Mouse (Mus musculus): ENCODE data around the gene Med24. TPM values are rescaled to one million over a fixed set of nuclear protein-coding genes. Genes with fewer than 3 reads are reported as not detected.
"Not testable (repeated sequence)": the region's sequence is repeated elsewhere in the genome, so short reads cannot be mapped to it uniquely, and the experiment has no call there.

Gene Med24
- total RNA-seq, 2 experiments from 2014 or later, result 17.9 to 22.6 TPM

DNA sequence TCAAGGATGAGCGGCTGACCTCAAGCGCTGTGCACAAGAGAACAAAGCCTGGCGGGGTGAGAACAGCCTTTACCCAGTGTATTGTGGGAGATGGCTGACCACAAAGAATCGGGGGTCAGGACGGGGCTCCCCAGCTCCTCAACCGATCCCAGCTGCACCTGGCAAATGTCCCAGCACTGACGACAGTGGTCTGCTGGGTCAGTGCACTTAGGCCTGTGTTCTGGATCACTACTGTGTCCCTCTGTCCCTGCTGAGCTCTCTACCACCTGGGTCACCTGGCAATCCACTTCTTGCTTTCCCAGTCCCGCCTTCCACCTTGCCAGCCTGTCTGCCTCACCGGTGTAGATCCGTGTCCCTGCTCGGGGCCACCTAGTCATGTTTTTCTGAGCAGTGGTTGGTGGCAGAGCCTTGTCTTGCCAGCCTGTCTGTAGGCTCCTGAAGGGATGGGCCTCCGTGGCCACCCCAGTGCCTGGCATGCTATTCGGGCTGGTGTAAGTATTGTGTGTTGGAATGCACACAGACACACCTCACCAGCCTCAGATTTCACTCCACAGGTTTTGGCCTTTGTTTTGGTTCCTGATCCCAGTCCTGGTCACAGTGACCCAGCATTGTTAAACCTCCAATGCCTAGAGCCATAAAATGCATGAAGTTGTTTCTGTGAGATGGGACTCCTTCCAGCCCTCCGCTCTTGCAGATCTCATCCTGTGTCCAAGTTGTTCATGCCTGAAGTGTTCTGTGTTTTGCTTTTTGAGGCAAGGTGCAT is 32.6 kb downstream of the Med24 start:
- ATAC-seq (ENCODE audit: poor library complexity, severe bottlenecking), result no peak

- no peak for ATAC-seq (ENCODE audit: poor library complexity, severe bottlenecking)
These were observed 33.8 kb downstream of the Med24 start for GRCm38 (mm10) chr11:98695408-98695807.

- no peak for ATAC-seq (ENCODE audit: poor library complexity, severe bottlenecking)
These were observed 34.9 kb downstream of the Med24 start for GRCm38 (mm10) chr11:98694301-98694700.

GRCm38 (mm10) chr11:98693746-98694145 is 35.5 kb downstream of the Med24 start:
- ATAC-seq (ENCODE audit: poor library complexity, severe bottlenecking), result no peak

- ATAC-seq (ENCODE audit: poor library complexity, severe bottlenecking), result no peak
These were observed 36.0 kb downstream of the Med24 start for GRCm38 (mm10) chr11:98693201-98693600.

- ATAC-seq (ENCODE audit: poor library complexity, severe bottlenecking), result no peak
These were observed 41.2 kb downstream of the Med24 start for GRCm38 (mm10) chr11:98688009-98688408.

- no peak for ATAC-seq (ENCODE audit: poor library complexity, severe bottlenecking)
These were observed 42.3 kb downstream of the Med24 start for GRCm38 (mm10) chr11:98686976-98687375.

DNA sequence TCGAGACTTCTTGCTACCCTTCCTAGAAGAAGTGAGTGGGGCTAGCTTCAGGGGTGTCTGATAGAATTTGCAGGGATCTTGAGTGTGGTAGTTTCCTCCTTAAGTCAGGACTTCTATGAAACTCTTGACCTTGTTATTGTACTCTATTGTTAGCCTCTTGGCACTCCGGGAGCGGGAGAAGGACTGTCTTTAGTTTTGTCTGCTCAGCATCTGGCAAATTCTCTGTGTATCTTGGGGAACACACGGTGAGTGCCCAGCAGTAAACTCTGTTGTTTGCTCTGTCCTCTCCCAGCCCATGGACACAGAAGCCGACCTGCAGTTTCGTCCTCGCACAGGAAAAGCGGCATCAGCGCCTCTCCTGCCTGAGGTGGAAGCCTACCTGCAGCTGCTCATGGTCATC is 43.6 kb downstream of the Med24 start:
- no peak for ATAC-seq (ENCODE audit: poor library complexity, severe bottlenecking)

- ATAC-seq (ENCODE audit: poor library complexity, severe bottlenecking), result no peak
These were observed 46.4 kb downstream of the Med24 start for GRCm38 (mm10) chr11:98682811-98683210.

GRCm38 (mm10) chr11:98681786-98682745 is 47.2 kb downstream of the Med24 start, which contains the start of gene Psmd3:
TSS of gene Psmd3 (plus strand) at chr11:98682554.
- ATAC-seq (ENCODE audit: poor library complexity, severe bottlenecking), result peak; percentile 96

GRCm38 (mm10) chr11:98681186-98681585 is 48.0 kb downstream of the Med24 start:
- ATAC-seq (ENCODE audit: poor library complexity, severe bottlenecking), result no peak

DNA sequence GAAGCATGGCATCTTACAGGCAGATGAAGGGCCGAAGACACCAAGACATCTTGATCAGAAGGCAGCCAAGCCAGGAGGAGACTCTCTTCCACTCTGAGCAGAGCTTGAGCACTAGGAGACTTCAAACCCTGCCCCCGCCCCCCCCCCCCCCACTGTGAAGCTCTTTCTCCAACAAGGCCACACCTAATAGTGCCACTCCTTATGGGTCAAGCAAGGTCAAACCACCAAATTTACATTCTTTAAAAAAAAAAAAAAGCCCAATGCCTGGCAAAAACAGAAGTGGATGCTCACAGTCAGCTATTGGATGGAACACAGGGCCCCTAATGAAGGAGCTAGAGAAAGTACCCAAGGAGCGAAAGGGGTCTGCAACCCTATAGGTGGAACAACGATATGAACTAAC is 48.6 kb downstream of the Med24 start:
- ATAC-seq (ENCODE audit: poor library complexity, severe bottlenecking), result not testable (repeated sequence)

GRCm38 (mm10) chr11:98680023-98680422 is 49.2 kb downstream of the Med24 start:
- no peak for ATAC-seq (ENCODE audit: poor library complexity, severe bottlenecking)

- ATAC-seq (ENCODE audit: poor library complexity, severe bottlenecking), result no peak
These were observed 53.3 kb downstream of the Med24 start for GRCm38 (mm10) chr11:98675829-98676363.

DNA sequence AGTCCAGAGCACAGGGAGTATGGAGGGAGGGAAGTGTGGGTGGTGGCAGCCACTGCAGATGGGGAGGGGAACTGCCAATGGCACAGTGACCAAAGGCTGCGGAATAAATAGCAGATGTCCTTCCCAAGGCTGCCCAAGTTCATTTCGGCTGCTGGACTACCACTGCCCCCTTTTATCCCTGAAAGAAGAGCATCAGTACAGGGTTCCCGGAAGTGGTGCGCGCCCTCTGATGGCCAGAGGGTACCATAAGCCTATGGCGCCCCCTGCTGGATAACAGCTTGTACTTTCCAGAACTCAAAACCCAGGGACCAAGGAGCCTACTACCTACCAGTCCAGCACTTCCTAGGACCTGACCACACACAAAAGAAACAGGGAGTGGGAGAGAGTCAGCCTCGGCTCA is 56.1 kb downstream of the Med24 start:
- peak; percentile 94 for ATAC-seq (ENCODE audit: poor library complexity, severe bottlenecking)

DNA sequence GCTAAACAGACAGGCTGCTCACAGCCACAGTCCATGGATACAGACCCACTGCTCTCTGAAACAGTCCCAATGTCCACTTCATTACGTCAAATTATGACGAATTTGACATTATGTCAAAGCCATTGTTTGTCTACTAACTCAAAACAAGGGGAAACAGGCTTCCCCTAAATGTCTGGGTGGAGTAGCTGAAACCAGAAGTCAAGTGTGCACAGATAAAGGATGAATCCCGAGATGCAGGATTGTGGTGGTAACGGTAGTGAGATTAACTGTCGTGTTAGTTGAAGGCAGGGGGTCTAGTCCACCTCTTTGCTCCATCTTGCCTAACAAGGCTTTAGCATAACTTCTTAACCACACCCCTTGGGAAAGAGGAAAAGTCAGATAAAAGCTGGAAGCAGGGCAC is 56.8 kb downstream of the Med24 start:
- ATAC-seq (ENCODE audit: poor library complexity, severe bottlenecking), result no peak

- ATAC-seq (ENCODE audit: poor library complexity, severe bottlenecking), result no peak
These were observed 57.4 kb downstream of the Med24 start for GRCm38 (mm10) chr11:98671857-98672256.

- ATAC-seq (ENCODE audit: poor library complexity, severe bottlenecking), result no peak
These were observed 57.9 kb downstream of the Med24 start for GRCm38 (mm10) chr11:98671284-98671815.

GRCm38 (mm10) chr11:98668984-98669383 is 60.3 kb downstream of the Med24 start:
- ATAC-seq (ENCODE audit: poor library complexity, severe bottlenecking), result no peak

- no peak for ATAC-seq (ENCODE audit: poor library complexity, severe bottlenecking)
These were observed 65.1 kb downstream of the Med24 start, which contains the start of gene Gsdma for GRCm38 (mm10) chr11:98664091-98664490. TSS of gene Gsdma (plus strand) at chr11:98664351.

- peak; percentile 92 for ATAC-seq (ENCODE audit: poor library complexity, severe bottlenecking)
These were observed 68.7 kb downstream of the Med24 start for GRCm38 (mm10) chr11:98660517-98660916.

All from megakaryocyte, adult 5-6 weeks (primary cell).